Mouse (Mus musculus): ENCODE measurements around the gene Haghl.
A peak's percentile ranks its signal among the peaks of the same experiment; 100 is the strongest.

Gene Haghl

GRCm38 (mm10) chr17:25785281-25785745 is at the start of gene Haghl:
Gene Haghl (minus strand): TSS chr17:25785673.
- peak; percentile 99 for DNase-seq (ENCODE audit: extremely low spot score, low spot score)

- DNase-seq (ENCODE audit: extremely low spot score, low spot score), result no peak
Observed at GRCm38 (mm10) chr17:25834595-25835222, 49.2 kb upstream of the Haghl start.

GRCm38 (mm10) chr17:25833961-25834594 is 48.6 kb upstream of the Haghl start:
- no peak for DNase-seq (ENCODE audit: extremely low spot score, low spot score)

- no peak for DNase-seq (ENCODE audit: extremely low spot score, low spot score)
Observed at GRCm38 (mm10) chr17:25833291-25833663, 47.8 kb upstream of the Haghl start, which contains the start of gene Stub1. Gene Stub1 (minus strand): TSS chr17:25833404.

- DNase-seq (ENCODE audit: extremely low spot score, low spot score), result peak; percentile 100
Observed at GRCm38 (mm10) chr17:25832436-25833290, 47.2 kb upstream of the Haghl start.

- DNase-seq (ENCODE audit: extremely low spot score, low spot score), result peak; percentile 33
Observed at GRCm38 (mm10) chr17:25831451-25832281, 46.2 kb upstream of the Haghl start.

GRCm38 (mm10) chr17:25830806-25831431 is 45.4 kb upstream of the Haghl start:
- no peak for DNase-seq (ENCODE audit: extremely low spot score, low spot score)

GRCm38 (mm10) chr17:25830200-25830753 is 44.8 kb upstream of the Haghl start:
- DNase-seq (ENCODE audit: extremely low spot score, low spot score), result no peak

GRCm38 (mm10) chr17:25829558-25830017 is 44.1 kb upstream of the Haghl start:
- DNase-seq (ENCODE audit: extremely low spot score, low spot score), result peak; percentile 45

GRCm38 (mm10) chr17:25828712-25829557 is 43.5 kb upstream of the Haghl start, which contains the start of gene Jmjd8:
Gene Jmjd8 (plus strand): TSS chr17:25828867.
- peak; percentile 87 for DNase-seq (ENCODE audit: extremely low spot score, low spot score)

- peak; percentile 38 for DNase-seq (ENCODE audit: extremely low spot score, low spot score)
Observed at GRCm38 (mm10) chr17:25828223-25828594, 42.7 kb upstream of the Haghl start.

GRCm38 (mm10) chr17:25827546-25828222 is 42.2 kb upstream of the Haghl start:
- no peak for DNase-seq (ENCODE audit: extremely low spot score, low spot score)

GRCm38 (mm10) chr17:25827011-25827410 is 41.5 kb upstream of the Haghl start:
- no peak for DNase-seq (ENCODE audit: extremely low spot score, low spot score)

- no peak for DNase-seq (ENCODE audit: extremely low spot score, low spot score)
Observed at GRCm38 (mm10) chr17:25825984-25826570, 40.6 kb upstream of the Haghl start.

GRCm38 (mm10) chr17:25825311-25825710 is 39.8 kb upstream of the Haghl start:
- no peak for DNase-seq (ENCODE audit: extremely low spot score, low spot score)

- no peak for DNase-seq (ENCODE audit: extremely low spot score, low spot score)
Observed at GRCm38 (mm10) chr17:25824362-25825142, 39.1 kb upstream of the Haghl start.

- peak; percentile 65 for DNase-seq (ENCODE audit: extremely low spot score, low spot score)
Observed at GRCm38 (mm10) chr17:25823452-25823851, 38.0 kb upstream of the Haghl start, which contains the start of gene Wdr24. Gene Wdr24 (plus strand): TSS chr17:25823627.
